Mouse (Mus musculus): ENCODE results near the gene Ikzf1.

DNA sequence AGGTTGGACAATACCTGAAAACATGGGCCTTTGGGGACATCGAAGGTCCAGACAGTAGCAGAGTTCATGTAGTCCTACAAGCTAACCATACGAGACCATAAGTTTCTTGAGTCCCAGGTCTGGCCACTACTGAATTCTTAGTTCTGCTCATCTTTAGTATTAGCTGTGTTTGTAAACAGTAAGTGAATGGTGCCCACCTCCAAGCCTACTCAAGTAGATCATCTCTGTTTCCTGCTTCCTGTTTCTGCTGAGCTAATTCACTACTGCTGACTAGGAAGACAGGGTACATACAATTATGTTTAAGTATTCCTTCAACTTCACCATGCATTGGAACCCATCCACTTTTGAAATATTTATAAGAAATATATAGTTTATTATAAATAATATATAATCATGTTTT lies 83.3 kb downstream of the Ikzf1 start:
- TF ChIP-seq CTCF (IDR thresholded peaks at IDR 0.05; ENCODE audit: low read depth): no peak
- no peak for TF ChIP-seq EP300 (optimal IDR thresholded peaks at IDR 0.05)
